Mouse (Mus musculus) liver, embryonic 11.5 days (tissue): ENCODE measurements at regions not wholly inside any gene's neighbourhood (a gene's known extent, or its start where the extent isn't known, plus 50 kb on each side); places are given as distances from the start of the nearest gene placed in this dataset.

Source experiments
- ATAC-seq: fragments of 200-750 bp; cut with Nextera tagmentation; replicated peaks from 2 replicates; pipeline ENCODE4 v1.8.0; 2017; ENCODE audit warnings: moderate number of reproducible peaks, mild to moderate bottlenecking, moderate TSS enrichment, moderate library complexity; ENCODE audit not compliant: low FRiP score
- DNase-seq: peaks from one replicate; pipeline ENCODE4 v3.0.0-alpha.2; 2017; ENCODE audit warnings: low spot score
- H3K27ac ChIP-seq: fragments of 300-500 bp; sonication (generic); 2 replicates; pipeline ENCODE4 v1.5.1; 2014; ENCODE audit warnings: mild to moderate bottlenecking, low read depth, low read length, control low read depth
- H3K27me3 ChIP-seq: fragments of 300-500 bp; sonication (generic); replicated peaks from 2 replicates; pipeline ENCODE4 v1.6.1; 2014; ENCODE audit warnings: low read length, mixed read lengths; ENCODE audit not compliant: control insufficient read depth, insufficient read depth
- H3K36me3 ChIP-seq: fragments of 300-500 bp; sonication (generic); 2 replicates; pipeline ENCODE4 v1.6.1; 2014; ENCODE audit warnings: mild to moderate bottlenecking, low read length, moderate library complexity, mixed read lengths; ENCODE audit not compliant: control insufficient read depth, insufficient read depth
- H3K4me1 ChIP-seq: fragments of 300-500 bp; sonication (generic); replicated peaks from 2 replicates; pipeline ENCODE4 v1.6.1; 2014; ENCODE audit warnings: low read length, mixed read lengths; ENCODE audit not compliant: control insufficient read depth, insufficient read depth
- H3K4me2 ChIP-seq: fragments of 300-500 bp; sonication (generic); 2 replicates; pipeline ENCODE4 v1.6.1; 2014; ENCODE audit warnings: mild to moderate bottlenecking, control low read depth, moderate library complexity
- H3K4me3 ChIP-seq: fragments of 300-500 bp; sonication (generic); 2 replicates; pipeline ENCODE4 v1.5.1; 2014; ENCODE audit warnings: low read depth, low read length, control low read depth
- H3K9ac ChIP-seq: fragments of 300-500 bp; sonication (generic); 2 replicates; pipeline ENCODE4 v1.6.1; 2014; ENCODE audit warnings: low read depth, low read length, control low read depth
- H3K9me3 ChIP-seq: fragments of 300-500 bp; sonication (generic); 2 replicates; pipeline ENCODE4 v1.6.1; 2016; ENCODE audit warnings: low read length, inconsistent platforms, mixed read lengths; ENCODE audit not compliant: control insufficient read depth
- WGBS: fragments of 180-500 bp; shearing (Covaris S2); extraction: QIAGEN DNeasy Blood & Tissue Kit; methylation state at CpG from one replicate; pipeline ENCODE4 v1.1.7; 2014; 5-methylcytosine and 5-hydroxymethylcytosine counted together

GRCm38 (mm10) chr17:64484835-64485234 is 115.7 kb upstream of the Man2a1 start:
- H3K36me3 ChIP-seq: no peaks in the 10 kb centered on the region
- no peak overlapping the region for H3K9ac ChIP-seq
- 87% methylated on average over 4 of the region's 4 CpGs for WGBS
- ATAC-seq (peak; percentile 63), DNase-seq (no peak)
- no peaks in the 10 kb centered on the region for H3K27me3 ChIP-seq
- H3K4me3 ChIP-seq: no peak overlapping the region
- H3K4me2 ChIP-seq: no peak overlapping the region
- no peak overlapping the region for H3K27ac ChIP-seq
- H3K9me3 ChIP-seq: no peaks in the 10 kb centered on the region
- H3K4me1 ChIP-seq: no peaks in the 10 kb centered on the region

GRCm38 (mm10) chr17:64489769-64490335 is 110.7 kb upstream of the Man2a1 start:
- Histone ChIP-seq H3K4me1 (no peaks in the 10 kb centered on the region), H3K27ac (no peak overlapping the region), H3K9me3 (no peaks in the 10 kb centered on the region), H3K27me3 (no peaks in the 10 kb centered on the region), H3K9ac (no peak overlapping the region), H3K4me3 (no peak overlapping the region), H3K36me3 (no peaks in the 10 kb centered on the region), H3K4me2 (no peak overlapping the region)
- DNase-seq (no peak), ATAC-seq (peak; percentile 73)
- WGBS: 46% methylated on average over 2 of the region's 2 CpGs

GRCm38 (mm10) chr17:64490664-64491063 is 109.9 kb upstream of the Man2a1 start:
- Histone ChIP-seq H3K36me3 (no peaks in the 10 kb centered on the region), H3K27ac (no peak overlapping the region), H3K4me1 (no peaks in the 10 kb centered on the region), H3K4me3 (no peak overlapping the region), H3K27me3 (no peaks in the 10 kb centered on the region), H3K4me2 (no peak overlapping the region), H3K9ac (no peak overlapping the region), H3K9me3 (no peaks in the 10 kb centered on the region)
- WGBS: 83% methylated on average over 7 of the region's 7 CpGs
- DNase-seq: no peak
- no peak for ATAC-seq

- Histone ChIP-seq H3K4me3 (no peak overlapping the region), H3K9me3 (no peaks in the 10 kb centered on the region), H3K36me3 (no peaks in the 10 kb centered on the region), H3K4me2 (peak overlapping the region; percentile 7; the same call in 1 of the 2 replicates), H3K9ac (no peak overlapping the region), H3K4me1 (no peaks in the 10 kb centered on the region), H3K27me3 (no peaks in the 10 kb centered on the region), H3K27ac (no peak overlapping the region)
- WGBS: 32% methylated on average over 7 of the region's 10 CpGs
- DNase-seq (no peak), ATAC-seq (peak; percentile 36; the same call in 1 of the 2 replicates)
These were observed 108.6 kb upstream of the Man2a1 start for GRCm38 (mm10) chr17:64491922-64492353.

GRCm38 (mm10) chr17:64492614-64493269 is 107.8 kb upstream of the Man2a1 start:
- DNase-seq: no peak
- no peak overlapping the region for H3K4me2 ChIP-seq

GRCm38 (mm10) chr17:64499281-64499997 is 101.1 kb upstream of the Man2a1 start:
- no peak overlapping the region for H3K9ac ChIP-seq
- DNase-seq (no peak), ATAC-seq (no peak)
- no peak overlapping the region for H3K4me3 ChIP-seq
- no peaks in the 10 kb centered on the region for H3K36me3 ChIP-seq
- no peak overlapping the region for H3K4me2 ChIP-seq
- H3K27ac ChIP-seq: no peak overlapping the region
- no peaks in the 10 kb centered on the region for H3K9me3 ChIP-seq
- no peaks in the 10 kb centered on the region for H3K27me3 ChIP-seq
- H3K4me1 ChIP-seq: no peaks in the 10 kb centered on the region
- 57% methylated on average over 15 of the region's 15 CpGs for WGBS

More at GRCm38 (mm10) chr17:64492614-64493269, 107.8 kb upstream of the Man2a1 start:
- H3K27me3 ChIP-seq: no peaks in the 10 kb centered on the region
- H3K27ac ChIP-seq: no peak overlapping the region
- WGBS: 39% methylated on average over 8 of the region's 9 CpGs
- no peaks in the 10 kb centered on the region for H3K4me1 ChIP-seq
- peak; percentile 48; the same call in 1 of the 2 replicates for ATAC-seq
- no peaks in the 10 kb centered on the region for H3K9me3 ChIP-seq
- no peaks in the 10 kb centered on the region for H3K36me3 ChIP-seq
- no peak overlapping the region for H3K4me3 ChIP-seq
- no peak overlapping the region for H3K9ac ChIP-seq

GRCm38 (mm10) chr17:64502376-64502775 is 98.2 kb upstream of the Man2a1 start:
- H3K27me3 ChIP-seq: no peaks in the 10 kb centered on the region
- H3K9me3 ChIP-seq: no peaks in the 10 kb centered on the region
- H3K27ac ChIP-seq: no peak overlapping the region
- H3K4me2 ChIP-seq: no peak overlapping the region
- H3K36me3 ChIP-seq: no peaks in the 10 kb centered on the region
- ATAC-seq: no peak
- no peak overlapping the region for H3K4me3 ChIP-seq
- no peaks in the 10 kb centered on the region for H3K4me1 ChIP-seq
- WGBS: 73% methylated on average over 2 of the region's 2 CpGs
- DNase-seq: no peak
- no peak overlapping the region for H3K9ac ChIP-seq

GRCm38 (mm10) chr17:64505956-64506355 is 94.6 kb upstream of the Man2a1 start:
- no peak overlapping the region for H3K4me3 ChIP-seq
- DNase-seq: no peak
- 80% methylated on average over 2 of the region's 2 CpGs for WGBS
- no peak for ATAC-seq
- H3K27me3 ChIP-seq: no peaks in the 10 kb centered on the region
- no peaks in the 10 kb centered on the region for H3K4me1 ChIP-seq
- H3K9me3 ChIP-seq: no peaks in the 10 kb centered on the region
- H3K36me3 ChIP-seq: no peaks in the 10 kb centered on the region
- H3K9ac ChIP-seq: no peak overlapping the region
- H3K27ac ChIP-seq: no peak overlapping the region
- no peak overlapping the region for H3K4me2 ChIP-seq
